Comparison of ENCODE assay signal across 14 mouse cellular contexts in genomic region chr11:58334746-58335145, GRCm38 (mm10). TPM values are rescaled to one million over a fixed set of nuclear protein-coding genes. Genes with fewer than 3 reads are reported as not detected.
A peak's percentile ranks its signal among the peaks of the same experiment; 100 is the strongest.
DNase-seq lines count a peak whose midpoint lies in the region; ATAC-seq and TF ChIP-seq lines count a peak whose summit lies in the region.
"Had no signal": no experiment of that assay in that cellular context is flagged by ENCODE, and none has a peak within 500 bp of the region (broad histone marks: within the 10 kb centered on the region; RNA-seq: fewer than 3 reads in every experiment).

No protein-coding gene starts in this region.

- peaks cover 18% of the 10 kb centered on the region for H3K4me1 ChIP-seq in forebrain, postnatal 0 days (ENCODE audit: insufficient read depth)
- H3K4me1 ChIP-seq in hindbrain, embryonic 12.5 days = peaks cover 24% of the 10 kb centered on the region

- H3K27me3 ChIP-seq in forebrain, postnatal 0 days (ENCODE audit: insufficient read depth, low read length) = no peaks in the 10 kb centered on the region
- no peaks in the 10 kb centered on the region for H3K27me3 ChIP-seq in hindbrain, embryonic 12.5 days
- H3K27me3 ChIP-seq: stomach, embryonic 15.5 days had no signal

- no peaks in the 10 kb centered on the region for H3K9me3 ChIP-seq in forebrain, postnatal 0 days (ENCODE audit: low read length)
- H3K9me3 ChIP-seq in hindbrain, embryonic 12.5 days (replicated peaks) = no peaks in the 10 kb centered on the region
- H3K9me3 ChIP-seq: stomach, embryonic 15.5 days had no signal

- H3K27ac ChIP-seq in forebrain, postnatal 0 days (ENCODE audit: low read depth, low read length) = no peak overlapping the region
- H3K27ac ChIP-seq in hindbrain, embryonic 12.5 days = no peak overlapping the region
- H3K27ac ChIP-seq: stomach, embryonic 15.5 days had no signal

- 79% methylated on average over 3 of the region's 3 CpGs for WGBS in forebrain, postnatal 0 days
- WGBS in hindbrain, embryonic 12.5 days = 74% methylated on average over 3 of the region's 3 CpGs

- no peak overlapping the region for H3K9ac ChIP-seq in forebrain, postnatal 0 days
- H3K9ac ChIP-seq in hindbrain, embryonic 12.5 days = no peak overlapping the region
- H3K9ac ChIP-seq: stomach, embryonic 15.5 days had no signal

- H3K4me2 ChIP-seq in forebrain, postnatal 0 days (ENCODE audit: low read depth) = no peak overlapping the region
- no peak overlapping the region for H3K4me2 ChIP-seq in hindbrain, embryonic 12.5 days (replicated peaks)
- H3K4me2 ChIP-seq: stomach, embryonic 15.5 days had no signal

- peak; percentile 47 to 57 for DNase-seq in cerebellum, adult 18-20 months
- DNase-seq in adipocyte (ENCODE audit: low spot score) = peak; percentile 68
- DNase-seq in heart, adult 18-20 months = peak; percentile 66 to 79
- peak; percentile 61 for DNase-seq in kidney, postnatal 10 days
- no peak for DNase-seq in forebrain, postnatal 0 days
- no peak for DNase-seq in embryo, embryonic 11 days

- H3K4me3 ChIP-seq in forebrain, postnatal 0 days (ENCODE audit: low read depth, low read length) = no peak overlapping the region
- no peak overlapping the region for H3K4me3 ChIP-seq in hindbrain, embryonic 12.5 days
- H3K4me3 ChIP-seq: stomach, embryonic 15.5 days had no signal

- TF ChIP-seq CTCF in forebrain, postnatal 0 days (IDR thresholded peaks at IDR 0.05; ENCODE audit: low read depth) = no peak

- ATAC-seq in cerebellum, adult (ENCODE audit: insufficient number of reproducible peaks, low FRiP score, low TSS enrichment) = no peak
- ATAC-seq in forebrain, postnatal 0 days = no peak
- no peak for ATAC-seq in hindbrain, embryonic 12.5 days (ENCODE audit: low FRiP score)
- ATAC-seq: activated CD4-positive, CD25-positive, alpha-beta regulatory T cell, adult 4 months had no signal

- H3K36me3 ChIP-seq in forebrain, postnatal 0 days (ENCODE audit: insufficient read depth) = peaks cover 37% of the 10 kb centered on the region
- H3K36me3 ChIP-seq in hindbrain, embryonic 12.5 days = peaks cover 60% of the 10 kb centered on the region

RNA-seq across cellular contexts. Expression of gene Sh3bp5l, which starts 4.2 kb away (rescaled TPM):
- total RNA-seq in heart, adult 18-20 months (2021) = 10 to 100 TPM; 27.7 to 30.0 TPM
- 43.1 and 44.3 TPM in 2 replicates for total RNA-seq in forebrain, postnatal 0 days (2014; rRNA removed)
- polyA plus RNA-seq in forebrain, postnatal 0 days (2015; fragmentation: Nextera tagmentation; extraction: Ambion mirVana) = 35.8 and 44.9 TPM in 2 replicates
- polyA plus RNA-seq in hindbrain, embryonic 12.5 days (2016; fragmentation: Nextera tagmentation; extraction: Ambion mirVana) = 49.1 and 50.7 TPM in 2 replicates

RNA-seq across cellular contexts. Expression of gene Zfp672, which starts 4.6 kb away (rescaled TPM):
- total RNA-seq in heart, adult 18-20 months (2021) = 10 to 100 TPM; 35.2 to 42.4 TPM
- total RNA-seq in forebrain, postnatal 0 days (2014; rRNA removed) = 41.5 and 41.7 TPM in 2 replicates
- 38.8 and 41.2 TPM in 2 replicates for polyA plus RNA-seq in forebrain, postnatal 0 days (2015; fragmentation: Nextera tagmentation; extraction: Ambion mirVana)
- polyA plus RNA-seq in hindbrain, embryonic 12.5 days (2016; fragmentation: Nextera tagmentation; extraction: Ambion mirVana) = 34.1 and 39.4 TPM in 2 replicates

RNA-seq across cellular contexts. Expression of gene Zfp692, which starts 27.9 kb away (rescaled TPM):
- total RNA-seq in heart, adult 18-20 months (2021) = 1 to 10 TPM; 2.5 to 4.4 TPM
- total RNA-seq in forebrain, postnatal 0 days (2014; rRNA removed) = 25.6 and 30.0 TPM in 2 replicates
- 14.8 and 17.7 TPM in 2 replicates for polyA plus RNA-seq in forebrain, postnatal 0 days (2015; fragmentation: Nextera tagmentation; extraction: Ambion mirVana)
- 24.1 and 24.5 TPM in 2 replicates for polyA plus RNA-seq in hindbrain, embryonic 12.5 days (2016; fragmentation: Nextera tagmentation; extraction: Ambion mirVana)

RNA-seq across cellular contexts. Expression of gene Lypd8, which starts 44.1 kb away (rescaled TPM):
- total RNA-seq in heart, adult 18-20 months (2021) = not detected
- not detected in 2 replicates for total RNA-seq in forebrain, postnatal 0 days (2014; rRNA removed)
- polyA plus RNA-seq in forebrain, postnatal 0 days (2015; fragmentation: Nextera tagmentation; extraction: Ambion mirVana) = 0.13 TPM in 1 of 2 replicates, not detected in the other
- not detected in 2 replicates for polyA plus RNA-seq in hindbrain, embryonic 12.5 days (2016; fragmentation: Nextera tagmentation; extraction: Ambion mirVana)
- total RNA-seq: gastrocnemius, postnatal 36 days had no signal
- polyA plus RNA-seq: activated CD4-positive, CD25-positive, alpha-beta regulatory T cell, adult 4 months; embryonic facial prominence, embryonic 11.5 days; lung, embryonic 16.5 days; neural tube, embryonic 14.5 days had no signal

Comparison
In these comparisons a context has a peak if more than half of its experiments do, and no peak if none do; other contexts are left out.
1. DNase-seq: peak in cerebellum, adult 18-20 months (2 of 2), adipocyte (single experiment), heart, adult 18-20 months (2 of 2) and kidney, postnatal 10 days (single experiment); none in forebrain, postnatal 0 days (single experiment) and embryo, embryonic 11 days (single experiment).